Mouse (Mus musculus) lung, adult 2 months (tissue): ENCODE results near the gene Tmcc3. TPM values are rescaled to one million over a fixed set of nuclear protein-coding genes. Genes with fewer than 3 reads are reported as not detected.

Source experiments
- DNase-seq: peaks from one replicate; pipeline ENCODE4 v3.0.0; 2022
- H3K4me1 ChIP-seq: fragments of 200-500 bp; 2 replicates; pipeline ENCODE4 v1.6.1; 2011; ENCODE audit warnings: low read length; ENCODE audit not compliant: control insufficient read depth, insufficient read depth
- H3K4me3 ChIP-seq: fragments of 200-500 bp; replicated peaks from 2 replicates; pipeline ENCODE3; 2011; ENCODE audit warnings: low read depth, mild to moderate bottlenecking, control low read depth, low read length; ENCODE audit errors: extremely low read depth
- CTCF ChIP-seq: fragments of 200-500 bp; IDR thresholded peaks from 2 replicates; pipeline ENCODE4 v1.5.1; 2011; ENCODE audit warnings: mild to moderate bottlenecking, low read length, control low read depth; ENCODE audit not compliant: insufficient read depth
- POLR2A ChIP-seq: fragments of 200-500 bp; IDR thresholded peaks from 2 replicates; pipeline ENCODE4 v1.6.1; 2011; ENCODE audit warnings: low read depth, mild to moderate bottlenecking, control low read depth, low read length, borderline replicate concordance; ENCODE audit errors: extremely low read depth
- WGBS: fragments of 180-500 bp; shearing (Covaris S2); methylation state at CpG from one replicate; pipeline ENCODE4 v1.1.7; 2018; 5-methylcytosine and 5-hydroxymethylcytosine counted together
- polyA plus RNA-seq: library from polyadenylated mRNA; depleted of rRNA; stranded (reverse); fragments of >200 nt; gene quantifications from 2 replicates; pipeline ENCODE4 v1.2.3, GENCODE M21; 2012; rRNA removed

Gene Tmcc3
- polyA plus RNA-seq, 1 experiment, result 46.8 TPM

- H3K4me3 ChIP-seq, result no peak overlapping the region
- DNase-seq, result peak; percentile 76
- H3K4me1 ChIP-seq, result no peaks in the 10 kb centered on the region
- WGBS, result 18% methylated on average over 10 of the region's 10 CpGs
- no peak for TF ChIP-seq POLR2A
- peak; percentile 92 for TF ChIP-seq CTCF
Observed at GRCm38 (mm10) chr10:94623617-94624016, 311.9 kb downstream of the Tmcc3 start.

- 89% methylated on average over 9 of the region's 9 CpGs for WGBS
- no peak for TF ChIP-seq POLR2A
- TF ChIP-seq CTCF, result no peak
- DNase-seq, result no peak
- Histone ChIP-seq H3K4me3 (no peak overlapping the region), H3K4me1 (no peaks in the 10 kb centered on the region)
Observed at GRCm38 (mm10) chr10:94625036-94625435, 313.3 kb downstream of the Tmcc3 start.

- Histone ChIP-seq H3K4me1 (no peaks in the 10 kb centered on the region), H3K4me3 (no peak overlapping the region)
- no peak for TF ChIP-seq POLR2A
- 57% methylated on average over 8 of the region's 8 CpGs for WGBS
- no peak for DNase-seq
Observed at GRCm38 (mm10) chr10:94625606-94626005, 313.9 kb downstream of the Tmcc3 start.

- no peaks in the 10 kb centered on the region for H3K4me1 ChIP-seq
- TF ChIP-seq POLR2A, result no peak
- no peak for TF ChIP-seq CTCF
- DNase-seq, result no peak
- H3K4me3 ChIP-seq, result no peak overlapping the region
- 46% methylated on average over 4 of the region's 4 CpGs for whole genome bisulfite sequencing
Observed at GRCm38 (mm10) chr10:94630771-94631280, 319.1 kb downstream of the Tmcc3 start.

- Histone ChIP-seq H3K4me1 (no peaks in the 10 kb centered on the region), H3K4me3 (no peak overlapping the region)
- TF ChIP-seq POLR2A (no peak), CTCF (no peak)
- DNase-seq, result no peak
- WGBS, result 78% methylated on average over 11 of the region's 11 CpGs
Observed at GRCm38 (mm10) chr10:94631541-94632113, 319.9 kb downstream of the Tmcc3 start.

GRCm38 (mm10) chr10:94632245-94632644 is 320.5 kb downstream of the Tmcc3 start:
- TF ChIP-seq CTCF, result no peak
- no peak for TF ChIP-seq POLR2A
- 90% methylated on average over 5 of the region's 5 CpGs for WGBS
- Histone ChIP-seq H3K4me1 (no peaks in the 10 kb centered on the region), H3K4me3 (no peak overlapping the region)
- no peak for DNase-seq

- TF ChIP-seq CTCF, result no peak
- no peak for TF ChIP-seq POLR2A
- no peak for DNase-seq
- no peaks in the 10 kb centered on the region for H3K4me1 ChIP-seq
- no peak overlapping the region for H3K4me3 ChIP-seq
- WGBS, result 82% methylated on average over 5 of the region's 5 CpGs
Observed at GRCm38 (mm10) chr10:94638599-94638998, 326.9 kb downstream of the Tmcc3 start.

- TF ChIP-seq POLR2A, result no peak
- 57% methylated on average over 5 of the region's 5 CpGs for WGBS
- no peaks in the 10 kb centered on the region for H3K4me1 ChIP-seq
- H3K4me3 ChIP-seq, result no peak overlapping the region
- DNase-seq, result no peak
Observed at GRCm38 (mm10) chr10:94639281-94639680, 327.5 kb downstream of the Tmcc3 start.

GRCm38 (mm10) chr10:94640067-94640466 is 328.3 kb downstream of the Tmcc3 start:
- DNase-seq, result no peak
- Histone ChIP-seq H3K4me1 (no peaks in the 10 kb centered on the region), H3K4me3 (no peak overlapping the region)
- WGBS, result 59% methylated on average over 5 of the region's 5 CpGs
- no peak for TF ChIP-seq CTCF
- no peak for TF ChIP-seq POLR2A

Other genes with a start within 250 kb of the Tmcc3 start
- 3.8 and 5.2 TPM in 2 replicates for gene Nr2c1, start 163.9 kb upstream of the Tmcc3 start, polyA plus RNA-seq
- gene Ndufa12, start 113.2 kb upstream of the Tmcc3 start, polyA plus RNA-seq, result 35.4 and 61.4 TPM in 2 replicates
- not detected in 2 replicates for gene Gm4792, start 13.2 kb upstream of the Tmcc3 start, polyA plus RNA-seq